Mouse (Mus musculus) bone marrow macrophage, adult 2 months (primary cell): ENCODE data around the gene Noxa1.

Experiments used
- CTCF ChIP-seq: IDR thresholded peaks from 2 replicates; pipeline ENCODE4 v1.5.1; 2012; ENCODE audit warnings: low read depth, mild to moderate bottlenecking, low read length, moderate library complexity
- POLR2A ChIP-seq: IDR thresholded peaks from 2 replicates; pipeline ENCODE4 v1.6.1; 2012; ENCODE audit warnings: mild to moderate bottlenecking, low read depth, low read length, borderline replicate concordance

- TF ChIP-seq POLR2A (no peak), CTCF (no peak)
Observed at GRCm38 (mm10) chr2:25099703-25100102, 4.8 kb upstream of the Noxa1 start.
